26 mouse cellular contexts compared by ENCODE assay signal in the genomic region with DNA sequence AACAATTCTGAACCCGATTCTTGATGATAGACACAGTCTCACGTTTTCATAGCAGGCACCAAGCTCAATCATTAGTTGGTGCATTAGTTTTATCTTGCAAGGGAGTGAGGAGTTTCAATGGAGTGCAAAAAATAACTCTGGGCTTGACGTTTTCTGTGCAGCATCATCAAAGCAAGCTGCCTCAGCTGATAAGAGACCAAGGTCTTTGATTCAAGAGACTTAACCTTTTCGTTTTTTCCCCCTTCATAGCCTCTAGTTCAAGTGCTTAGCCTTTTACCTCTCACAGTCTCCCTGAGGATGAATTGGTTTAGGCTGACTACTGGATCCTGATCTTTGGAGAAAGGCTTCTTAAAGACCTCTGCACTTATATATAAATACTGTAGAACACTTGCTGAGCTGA.
"Had no signal": no experiment of that assay in that cellular context is flagged by ENCODE, and none has a peak within 500 bp of the region (broad histone marks: within the 10 kb centered on the region; RNA-seq: fewer than 3 reads in every experiment).

No protein-coding gene starts in this region.

- H3K27ac ChIP-seq: embryonic facial prominence, embryonic 10.5 days; embryonic facial prominence, embryonic 12.5 days; embryonic facial prominence, embryonic 13.5 days; embryonic facial prominence, embryonic 15.5 days; forebrain, embryonic 10.5 days; forebrain, embryonic 12.5 days; forebrain, embryonic 13.5 days; forebrain, embryonic 15.5 days; gastrocnemius, adult 2 months; heart, adult 2 months; heart, embryonic 10.5 days had no signal

- H3K9me3 ChIP-seq: embryonic facial prominence, embryonic 10.5 days; embryonic facial prominence, embryonic 12.5 days; embryonic facial prominence, embryonic 13.5 days; embryonic facial prominence, embryonic 15.5 days; forebrain, embryonic 10.5 days; forebrain, embryonic 12.5 days; forebrain, embryonic 13.5 days; forebrain, embryonic 15.5 days; heart, embryonic 10.5 days had no signal

- ATAC-seq: forebrain, embryonic 13.5 days; forebrain, embryonic 14.5 days; forebrain, embryonic 15.5 days; forebrain, embryonic 16.5 days; forebrain, postnatal 0 days had no signal

- H3K4me1 ChIP-seq: embryonic facial prominence, embryonic 12.5 days; embryonic facial prominence, embryonic 13.5 days; embryonic facial prominence, embryonic 15.5 days; forebrain, embryonic 10.5 days; forebrain, embryonic 12.5 days; forebrain, embryonic 13.5 days; forebrain, embryonic 15.5 days had no signal

- DNase-seq: cerebellum, postnatal 10 days; cerebellum, postnatal 14 days; cerebellum, postnatal 25 days; cerebellum, postnatal 36 days; embryo, embryonic 11 days; forebrain, postnatal 0 days; gastrocnemius, adult 2 months; gastrocnemius, postnatal 10 days; gastrocnemius, postnatal 14 days; gastrocnemius, postnatal 25 days; gastrocnemius, postnatal 36 days; heart, adult 11 months; heart, adult 18-20 months; heart, adult 2 months had no signal

- H3K27me3 ChIP-seq: embryonic facial prominence, embryonic 12.5 days; embryonic facial prominence, embryonic 13.5 days; embryonic facial prominence, embryonic 15.5 days; forebrain, embryonic 12.5 days; forebrain, embryonic 13.5 days; forebrain, embryonic 15.5 days had no signal

- H3K4me3 ChIP-seq: embryonic facial prominence, embryonic 10.5 days; embryonic facial prominence, embryonic 12.5 days; embryonic facial prominence, embryonic 13.5 days; embryonic facial prominence, embryonic 15.5 days; erythroblast, embryonic 14.5 days; forebrain, embryonic 10.5 days; forebrain, embryonic 12.5 days; forebrain, embryonic 13.5 days; forebrain, embryonic 15.5 days; gastrocnemius, adult 2 months; heart, adult 2 months; heart, embryonic 10.5 days had no signal

- H3K36me3 ChIP-seq: embryonic facial prominence, embryonic 10.5 days; embryonic facial prominence, embryonic 12.5 days; embryonic facial prominence, embryonic 13.5 days; embryonic facial prominence, embryonic 15.5 days; forebrain, embryonic 10.5 days; forebrain, embryonic 12.5 days; forebrain, embryonic 15.5 days; heart, embryonic 10.5 days had no signal
